Mouse (Mus musculus): Measurements from ENCODE around the gene Gpnmb.

DNA sequence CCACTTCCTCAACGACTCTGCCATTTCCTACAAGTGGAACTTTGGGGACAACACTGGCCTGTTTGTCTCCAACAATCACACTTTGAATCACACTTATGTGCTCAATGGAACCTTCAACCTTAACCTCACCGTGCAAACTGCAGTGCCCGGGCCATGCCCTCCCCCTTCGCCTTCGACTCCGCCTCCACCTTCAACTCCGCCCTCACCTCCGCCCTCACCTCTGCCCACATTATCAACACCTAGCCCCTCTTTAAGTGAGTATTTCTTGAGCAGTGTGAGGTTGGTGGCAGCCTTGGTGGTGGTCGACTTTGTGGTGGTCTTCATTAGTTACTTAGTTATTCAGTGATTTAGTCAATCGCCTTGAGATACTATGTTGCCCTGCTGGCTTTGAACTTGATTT is 11.5 kb downstream of the Gpnmb start:
- no peak for TF ChIP-seq CTCF (IDR thresholded peaks at IDR 0.05; ENCODE audit: low read depth)
- no peak for TF ChIP-seq EP300 (IDR thresholded peaks at IDR 0.05; ENCODE audit: low read depth)
